Mouse (Mus musculus): Measurements from ENCODE around the gene Cda. TPM values are rescaled to one million over a fixed set of nuclear protein-coding genes. Genes with fewer than 3 reads are reported as not detected.

The Cda gene
- polyA plus RNA-seq, 1 experiment from 2014 or later = 14.1 TPM

- no peak overlapping the region for H3K4me3 ChIP-seq (ENCODE audit: control insufficient read depth in 1 of 2, insufficient read depth in 1 of 2, low read depth in 1 of 2, low read length in 2 of 2)
- no peak overlapping the region for H3K27ac ChIP-seq (replicated peaks in 1 of 2; ENCODE audit: control insufficient read depth in 1 of 2, insufficient read depth in 1 of 2, low read depth in 2 of 2, low read length in 2 of 2)
- H3K9ac ChIP-seq (ENCODE audit: low read length) = no peak overlapping the region
- no peaks in the 10 kb centered on the region for H3K36me3 ChIP-seq (ENCODE audit: control insufficient read depth, insufficient read depth, low read length)
- H3K4me2 ChIP-seq (ENCODE audit: low read length) = no peak overlapping the region
- ATAC-seq (ENCODE audit: insufficient number of reproducible peaks, insufficient read depth, low FRiP score, low read depth) = no peak
- WGBS = 69% methylated on average over 5 of the region's 5 CpGs
- no peaks in the 10 kb centered on the region; the same call in 1 of the 2 replicates for H3K27me3 ChIP-seq (ENCODE audit: control insufficient read depth, insufficient read depth, low read length)
- H3K4me1 ChIP-seq (ENCODE audit: control insufficient read depth in 2 of 2, insufficient read depth in 2 of 2, low read length in 2 of 2) = peaks cover 6 to 10% of the 10 kb centered on the region in 2 experiments; a peak in 2 of 4 replicates
- no peaks in the 10 kb centered on the region for H3K9me3 ChIP-seq (ENCODE audit: control insufficient read depth, low read length)
These were observed 4.3 kb downstream of the Cda start for GRCm38 (mm10) chr4:138363511-138363910.

- WGBS = 85% methylated on average over 7 of the region's 7 CpGs
- Histone ChIP-seq H3K4me1 (ENCODE audit: control insufficient read depth in 2 of 2, insufficient read depth in 2 of 2, low read length in 2 of 2) (peaks cover 0 to 5% of the 10 kb centered on the region in 2 experiments; a peak in 1 of 4 replicates), H3K9ac (ENCODE audit: low read length) (no peak overlapping the region), H3K27ac (replicated peaks in 1 of 2; ENCODE audit: control insufficient read depth in 1 of 2, insufficient read depth in 1 of 2, low read depth in 2 of 2, low read length in 2 of 2) (no peak overlapping the region), H3K36me3 (ENCODE audit: control insufficient read depth, insufficient read depth, low read length) (no peaks in the 10 kb centered on the region), H3K4me3 (ENCODE audit: control insufficient read depth in 1 of 2, insufficient read depth in 1 of 2, low read depth in 1 of 2, low read length in 2 of 2) (no peak overlapping the region), H3K4me2 (ENCODE audit: low read length) (no peak overlapping the region), H3K9me3 (ENCODE audit: control insufficient read depth, low read length) (no peaks in the 10 kb centered on the region), H3K27me3 (ENCODE audit: control insufficient read depth, insufficient read depth, low read length) (no peaks in the 10 kb centered on the region; the same call in 1 of the 2 replicates)
- no peak for ATAC-seq (ENCODE audit: insufficient number of reproducible peaks, insufficient read depth, low FRiP score, low read depth)
These were observed 4.9 kb downstream of the Cda start for GRCm38 (mm10) chr4:138362883-138363282.

GRCm38 (mm10) chr4:138361370-138361821 lies 6.4 kb downstream of the Cda start:
- WGBS = 17% methylated on average over 11 of the region's 11 CpGs
- no peak for ATAC-seq (ENCODE audit: insufficient number of reproducible peaks, insufficient read depth, low FRiP score, low read depth)

GRCm38 (mm10) chr4:138358176-138358575 lies 9.6 kb downstream of the Cda start:
- Histone ChIP-seq H3K4me1 (ENCODE audit: control insufficient read depth in 2 of 2, insufficient read depth in 2 of 2, low read length in 2 of 2) (peaks cover 0 to 4% of the 10 kb centered on the region in 2 experiments; a peak in 2 of 4 replicates), H3K27me3 (ENCODE audit: control insufficient read depth, insufficient read depth, low read length) (no peaks in the 10 kb centered on the region; the same call in 1 of the 2 replicates), H3K9me3 (ENCODE audit: control insufficient read depth, low read length) (no peaks in the 10 kb centered on the region), H3K4me3 (ENCODE audit: control insufficient read depth in 1 of 2, insufficient read depth in 1 of 2, low read depth in 1 of 2, low read length in 2 of 2) (no peak overlapping the region), H3K4me2 (ENCODE audit: low read length) (no peak overlapping the region), H3K36me3 (ENCODE audit: control insufficient read depth, insufficient read depth, low read length) (no peaks in the 10 kb centered on the region), H3K27ac (replicated peaks in 1 of 2; ENCODE audit: control insufficient read depth in 1 of 2, insufficient read depth in 1 of 2, low read depth in 2 of 2, low read length in 2 of 2) (no peak overlapping the region), H3K9ac (ENCODE audit: low read length) (no peak overlapping the region)
- WGBS = 77% methylated on average over 3 of the region's 3 CpGs
- ATAC-seq (ENCODE audit: insufficient number of reproducible peaks, insufficient read depth, low FRiP score, low read depth) = no peak

More at GRCm38 (mm10) chr4:138361370-138361821, 6.4 kb downstream of the Cda start:
- H3K36me3 ChIP-seq (ENCODE audit: control insufficient read depth, insufficient read depth, low read length) = no peaks in the 10 kb centered on the region
- no peaks in the 10 kb centered on the region; a peak in 1 of 4 replicates for H3K4me1 ChIP-seq (ENCODE audit: control insufficient read depth in 2 of 2, insufficient read depth in 2 of 2, low read length in 2 of 2)
- H3K27me3 ChIP-seq (ENCODE audit: control insufficient read depth, insufficient read depth, low read length) = no peaks in the 10 kb centered on the region; the same call in 1 of the 2 replicates
- no peak overlapping the region for H3K4me3 ChIP-seq (ENCODE audit: control insufficient read depth in 1 of 2, insufficient read depth in 1 of 2, low read depth in 1 of 2, low read length in 2 of 2)
- no peaks in the 10 kb centered on the region for H3K9me3 ChIP-seq (ENCODE audit: control insufficient read depth, low read length)
- no peak overlapping the region for H3K27ac ChIP-seq (replicated peaks in 1 of 2; ENCODE audit: control insufficient read depth in 1 of 2, insufficient read depth in 1 of 2, low read depth in 2 of 2, low read length in 2 of 2)
- no peak overlapping the region for H3K4me2 ChIP-seq (ENCODE audit: low read length)
- 0 out of 2 replicates have a peak overlapping the region, but pooled peaks have one; percentile 11 for H3K9ac ChIP-seq (ENCODE audit: low read length)

GRCm38 (mm10) chr4:138356551-138356950 lies 11.2 kb downstream of the Cda start:
- no peak overlapping the region for H3K27ac ChIP-seq (replicated peaks in 1 of 2; ENCODE audit: control insufficient read depth in 1 of 2, insufficient read depth in 1 of 2, low read depth in 2 of 2, low read length in 2 of 2)
- no peaks in the 10 kb centered on the region for H3K27me3 ChIP-seq (ENCODE audit: control insufficient read depth, insufficient read depth, low read length)
- H3K36me3 ChIP-seq (ENCODE audit: control insufficient read depth, insufficient read depth, low read length) = no peaks in the 10 kb centered on the region
- no peaks in the 10 kb centered on the region for H3K9me3 ChIP-seq (ENCODE audit: control insufficient read depth, low read length)
- WGBS = 86% methylated on average over 12 of the region's 12 CpGs
- H3K4me3 ChIP-seq (ENCODE audit: control insufficient read depth in 1 of 2, insufficient read depth in 1 of 2, low read depth in 1 of 2, low read length in 2 of 2) = no peak overlapping the region
- H3K4me2 ChIP-seq (ENCODE audit: low read length) = no peak overlapping the region
- no peak for ATAC-seq (ENCODE audit: insufficient number of reproducible peaks, insufficient read depth, low FRiP score, low read depth)
- peaks cover 0 to 4% of the 10 kb centered on the region in 2 experiments; a peak in 2 of 4 replicates for H3K4me1 ChIP-seq (ENCODE audit: control insufficient read depth in 2 of 2, insufficient read depth in 2 of 2, low read length in 2 of 2)
- H3K9ac ChIP-seq (ENCODE audit: low read length) = no peak overlapping the region

GRCm38 (mm10) chr4:138356141-138356540 lies 11.7 kb downstream of the Cda start:
- no peak overlapping the region for H3K4me2 ChIP-seq (ENCODE audit: low read length)
- no peak overlapping the region for H3K4me3 ChIP-seq (ENCODE audit: control insufficient read depth in 1 of 2, insufficient read depth in 1 of 2, low read depth in 1 of 2, low read length in 2 of 2)
- no peak for ATAC-seq (ENCODE audit: insufficient number of reproducible peaks, insufficient read depth, low FRiP score, low read depth)
- 77% methylated on average over 8 of the region's 8 CpGs for WGBS
- H3K9ac ChIP-seq (ENCODE audit: low read length) = no peak overlapping the region
- no peaks in the 10 kb centered on the region for H3K27me3 ChIP-seq (ENCODE audit: control insufficient read depth, insufficient read depth, low read length)
- H3K9me3 ChIP-seq (ENCODE audit: control insufficient read depth, low read length) = no peaks in the 10 kb centered on the region
- H3K36me3 ChIP-seq (ENCODE audit: control insufficient read depth, insufficient read depth, low read length) = no peaks in the 10 kb centered on the region
- H3K4me1 ChIP-seq (ENCODE audit: control insufficient read depth in 2 of 2, insufficient read depth in 2 of 2, low read length in 2 of 2) = peaks cover 0 to 4% of the 10 kb centered on the region in 2 experiments; a peak in 2 of 4 replicates
- no peak overlapping the region for H3K27ac ChIP-seq (replicated peaks in 1 of 2; ENCODE audit: control insufficient read depth in 1 of 2, insufficient read depth in 1 of 2, low read depth in 2 of 2, low read length in 2 of 2)

- Histone ChIP-seq H3K9me3 (ENCODE audit: control insufficient read depth, low read length) (no peaks in the 10 kb centered on the region), H3K27me3 (ENCODE audit: control insufficient read depth, insufficient read depth, low read length) (no peaks in the 10 kb centered on the region), H3K27ac (replicated peaks in 1 of 2; ENCODE audit: control insufficient read depth in 1 of 2, insufficient read depth in 1 of 2, low read depth in 2 of 2, low read length in 2 of 2) (no peak overlapping the region), H3K4me2 (ENCODE audit: low read length) (no peak overlapping the region), H3K4me3 (ENCODE audit: control insufficient read depth in 1 of 2, insufficient read depth in 1 of 2, low read depth in 1 of 2, low read length in 2 of 2) (no peak overlapping the region), H3K36me3 (ENCODE audit: control insufficient read depth, insufficient read depth, low read length) (no peaks in the 10 kb centered on the region), H3K4me1 (ENCODE audit: control insufficient read depth in 2 of 2, insufficient read depth in 2 of 2, low read length in 2 of 2) (peaks cover 0 to 4% of the 10 kb centered on the region in 2 experiments; a peak in 2 of 4 replicates), H3K9ac (ENCODE audit: low read length) (no peak overlapping the region)
- WGBS = 53% methylated on average over 2 of the region's 2 CpGs
- no peak for ATAC-seq (ENCODE audit: insufficient number of reproducible peaks, insufficient read depth, low FRiP score, low read depth)
These were observed 12.3 kb downstream of the Cda start for GRCm38 (mm10) chr4:138355496-138355895.
